Mouse (Mus musculus) mouse trophoblast stem cell (cell line): Measurements from ENCODE around the gene Rdh1.

ENCODE experiments used
- in situ Hi-C, 2 experiments: fragments of 300-500 bp; cut with MseI, MboI; formaldehyde crosslinking; loops; 2 replicates in 1 of 2; 3 replicates in 1 of 2; pipeline ENCODE4 v1.15.1; 2025

Gene Rdh1

DNA sequence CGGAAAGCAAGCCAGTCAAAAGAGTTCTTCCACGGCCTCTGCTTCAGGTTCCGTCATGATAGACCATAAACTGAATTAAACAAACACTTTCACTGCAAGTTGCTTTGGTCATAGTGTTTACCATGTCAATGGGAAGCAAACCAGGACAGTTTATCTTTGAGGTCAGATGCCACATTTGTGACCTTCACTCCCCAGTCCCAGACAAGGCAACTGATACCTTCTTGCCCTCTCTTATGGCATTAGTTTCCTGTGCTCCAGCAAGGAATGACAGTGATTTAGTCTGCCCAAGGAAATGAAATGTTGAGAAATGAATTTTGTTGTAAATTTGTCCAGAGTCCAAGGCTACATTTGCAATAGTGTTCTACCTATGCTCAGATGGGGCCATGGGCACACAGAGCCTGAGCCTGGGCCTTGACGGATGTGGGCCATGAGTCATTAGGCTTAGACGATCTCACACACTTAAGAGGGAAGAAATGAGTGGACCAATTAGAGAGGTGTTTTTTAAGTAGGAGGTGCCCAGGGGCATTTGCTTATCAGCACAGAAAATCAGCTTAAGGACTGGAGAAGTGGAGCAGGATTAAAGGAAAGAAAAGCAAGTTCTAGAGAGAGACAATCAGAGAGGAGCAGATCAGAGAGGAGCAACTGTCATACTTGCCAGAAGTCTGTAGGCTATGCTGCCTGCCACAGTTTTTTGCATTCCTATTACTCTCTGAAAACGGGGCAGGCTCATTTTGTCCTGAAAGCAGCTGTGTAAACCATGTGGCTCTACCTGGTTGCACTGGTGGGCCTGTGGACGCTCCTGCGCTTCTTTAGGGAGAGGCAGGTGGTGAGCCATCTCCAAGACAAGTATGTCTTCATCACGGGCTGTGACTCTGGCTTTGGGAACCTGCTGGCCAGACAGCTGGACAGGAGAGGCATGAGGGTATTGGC lies at the start of gene Rdh1, which contains the start of gene Rdh16f1:
Gene Rdh1 (plus strand): TSS at position 541 of the 930 bp plus-strand sequence.
Gene Rdh16f1 (plus strand): TSS at position 607 of the 930 bp plus-strand sequence.
- in situ Hi-C loops = no loop called here

DNA sequence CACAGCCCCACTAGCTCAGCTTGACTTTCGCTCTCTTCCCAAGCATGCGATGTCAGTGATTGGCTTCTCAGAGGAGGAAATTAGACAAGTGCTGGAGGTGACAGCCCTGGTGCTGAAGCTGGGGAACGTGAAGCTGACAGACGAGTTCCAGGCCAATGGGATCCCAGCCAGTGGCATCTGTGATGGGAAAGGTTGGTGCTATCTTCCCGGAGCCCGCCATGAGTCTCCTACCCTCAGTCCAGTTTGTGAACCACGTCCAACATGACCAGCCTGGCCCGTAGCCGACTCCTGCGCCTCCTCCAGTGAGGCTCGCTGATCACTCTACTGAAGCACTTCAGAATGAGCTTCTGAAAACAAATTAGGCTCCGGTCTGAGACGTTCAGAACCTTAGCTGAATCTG lies 49.2 kb upstream of the Rdh1 start:
- in situ Hi-C loops = no loop called here

DNA sequence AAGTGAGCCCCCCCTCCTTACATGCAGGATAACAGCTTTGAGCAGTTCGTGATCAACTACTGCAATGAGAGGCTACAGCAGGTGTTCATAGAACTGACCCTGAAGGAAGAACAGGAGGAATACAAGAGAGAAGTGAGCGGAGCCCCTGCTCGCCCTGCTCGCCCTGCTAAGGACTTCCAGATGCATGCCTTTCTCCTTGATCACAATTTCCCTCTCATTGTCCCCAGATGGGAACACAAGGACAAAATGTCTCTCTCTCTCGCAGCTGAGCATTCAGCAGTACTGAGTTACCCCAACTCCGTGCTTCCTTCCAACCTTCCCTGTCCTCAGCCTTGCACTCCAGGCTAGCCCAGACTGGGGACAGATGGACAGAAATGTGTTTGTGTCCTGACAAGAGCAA lies 46.8 kb upstream of the Rdh1 start:
- in situ Hi-C loops = no loop called here

DNA sequence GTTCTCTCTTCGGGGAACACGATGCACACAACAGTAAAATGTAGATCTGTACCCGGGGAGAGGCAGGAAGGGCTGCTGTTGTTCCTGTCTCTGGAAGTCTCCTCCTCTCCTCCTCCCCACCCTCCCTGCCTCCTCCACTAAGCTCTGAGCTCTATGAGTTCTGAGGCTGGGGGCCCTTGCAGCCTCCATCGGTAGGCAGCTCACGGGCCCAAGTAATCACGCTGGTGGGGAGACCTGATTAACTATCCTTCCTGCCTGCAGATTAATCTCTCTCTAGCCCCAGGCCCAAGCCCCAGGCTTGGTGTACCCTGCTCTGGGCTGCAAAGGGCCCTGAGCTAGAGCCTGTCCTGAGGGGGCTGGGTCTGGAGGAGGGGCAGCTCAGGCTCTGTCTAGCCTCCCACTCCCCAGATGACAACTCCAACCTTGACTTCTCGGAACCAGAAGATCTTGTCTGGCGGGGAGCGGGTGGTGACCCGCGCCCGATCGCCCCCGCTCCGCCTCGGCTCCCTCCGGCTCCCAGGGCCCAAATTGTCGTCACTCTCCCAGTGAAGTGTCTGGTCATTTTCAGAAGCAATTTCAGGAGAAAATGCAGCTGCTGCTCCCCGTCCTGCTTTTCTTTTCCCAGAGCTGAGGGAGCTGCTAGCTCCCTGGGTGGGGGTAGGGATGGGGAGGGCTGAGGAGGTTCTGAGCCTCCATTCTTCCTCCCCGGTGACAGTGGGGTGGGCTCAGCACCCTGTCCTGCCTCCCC lies 37.7 kb upstream of the Rdh1 start:
- in situ Hi-C loops = no loop called here

DNA sequence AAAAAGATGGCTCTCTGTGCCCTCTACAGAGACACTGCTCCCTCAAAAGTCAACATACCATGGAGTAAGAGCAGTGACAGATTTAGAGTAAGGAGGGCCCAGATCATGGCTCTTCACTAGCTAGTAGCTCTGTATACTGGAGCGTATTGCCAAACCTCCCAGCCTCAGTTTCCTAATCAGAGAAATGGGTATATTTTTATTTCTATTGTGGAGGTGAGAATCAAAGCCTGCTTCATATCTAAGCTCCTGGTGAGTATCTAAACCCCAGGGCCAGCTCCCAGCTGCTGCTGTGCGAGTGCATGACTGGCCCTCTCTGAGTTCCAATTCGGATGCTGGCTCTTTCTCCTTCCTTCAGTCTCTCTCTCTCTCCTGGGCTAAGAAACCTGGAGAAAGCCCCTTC lies 35.3 kb upstream of the Rdh1 start, which contains the start of gene Tac2:
Gene Tac2 (plus strand): TSS at position 301 of the 400 bp plus-strand sequence.
- in situ Hi-C loops = no loop called here

DNA sequence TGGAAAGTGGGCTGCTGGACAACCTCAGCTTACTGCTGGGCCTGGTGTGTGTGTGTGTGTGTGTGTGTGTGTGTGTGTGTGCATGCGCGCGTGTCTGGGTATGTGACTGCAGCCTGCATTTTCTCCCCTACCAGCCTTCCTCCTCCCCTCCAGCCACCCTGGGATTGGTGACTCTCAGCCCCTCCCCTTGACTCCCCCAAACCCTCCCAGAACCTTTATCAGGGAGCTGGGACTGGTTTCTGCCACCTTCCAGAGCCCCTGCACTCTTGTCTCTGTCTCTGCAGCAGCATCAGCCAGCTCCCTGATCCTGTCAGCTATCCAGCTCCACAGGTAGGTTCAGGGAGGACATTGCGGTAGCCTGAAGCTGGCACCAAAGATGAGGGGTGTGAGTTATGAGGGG lies 34.4 kb upstream of the Rdh1 start:
- in situ Hi-C loops = loop anchor here in 1 of 2 experiments (5.0 kb wide), 1 partner anchor 33 kb away; no protein-coding TSS in a partner anchor

DNA sequence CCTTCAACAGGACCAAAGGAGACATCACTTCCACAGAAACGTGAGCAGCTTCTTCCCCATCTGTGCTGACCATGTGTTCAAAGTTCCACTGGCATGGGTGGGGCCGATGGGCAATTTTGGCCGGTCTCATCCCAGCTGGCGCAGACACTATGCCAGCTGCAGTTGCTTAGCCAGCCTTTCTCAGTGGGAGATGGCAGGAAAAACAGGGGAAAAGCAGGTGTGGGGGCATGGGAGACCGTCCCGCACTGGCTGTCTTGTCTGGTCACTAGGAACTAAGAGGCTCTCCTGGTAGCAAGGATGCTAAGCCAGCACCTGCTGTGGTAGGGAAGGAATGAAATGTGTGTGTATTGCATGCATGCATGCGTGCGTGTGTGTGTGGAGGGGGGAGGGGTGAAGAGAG lies 31.1 kb upstream of the Rdh1 start:
- in situ Hi-C loops = loop anchor here in 1 of 2 experiments (5.0 kb wide), 1 partner anchor 36 kb away; no protein-coding TSS in a partner anchor

DNA sequence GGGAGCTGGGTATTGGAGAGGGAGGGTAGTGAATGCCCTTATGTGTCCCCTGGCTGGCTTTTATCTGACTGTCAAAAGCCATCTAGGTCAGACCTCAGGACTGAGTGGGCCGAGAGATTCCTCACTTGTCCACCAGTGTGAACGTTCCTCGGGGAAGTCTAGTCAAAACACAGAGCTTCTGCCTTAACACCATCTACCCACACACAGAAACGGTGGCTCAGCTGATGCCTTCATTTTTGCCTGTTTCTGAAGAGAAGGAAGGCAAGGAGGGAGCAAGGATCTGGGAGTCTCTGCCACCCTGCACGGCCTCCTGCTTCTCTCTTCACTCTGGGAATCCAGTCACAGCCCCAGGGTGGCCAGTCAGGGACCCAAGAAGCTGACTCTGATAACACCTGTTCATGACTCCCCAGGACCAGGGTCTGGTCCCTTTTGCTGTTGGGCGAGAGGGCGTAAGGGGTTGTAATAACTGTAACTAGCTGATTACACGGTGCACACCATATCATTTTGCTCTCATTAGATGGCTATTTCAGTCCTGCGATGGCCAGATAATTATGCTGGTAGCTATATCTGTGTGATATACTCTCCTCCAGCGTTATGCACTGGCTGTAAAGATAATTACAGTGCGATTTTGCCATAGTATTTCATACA lies 29.1 kb upstream of the Rdh1 start:
- in situ Hi-C loops = loop anchor here in 1 of 2 experiments (5.0 kb wide), 2 partner anchors 33 to 88 kb away; partner anchors contain the start of gene Stat6

DNA sequence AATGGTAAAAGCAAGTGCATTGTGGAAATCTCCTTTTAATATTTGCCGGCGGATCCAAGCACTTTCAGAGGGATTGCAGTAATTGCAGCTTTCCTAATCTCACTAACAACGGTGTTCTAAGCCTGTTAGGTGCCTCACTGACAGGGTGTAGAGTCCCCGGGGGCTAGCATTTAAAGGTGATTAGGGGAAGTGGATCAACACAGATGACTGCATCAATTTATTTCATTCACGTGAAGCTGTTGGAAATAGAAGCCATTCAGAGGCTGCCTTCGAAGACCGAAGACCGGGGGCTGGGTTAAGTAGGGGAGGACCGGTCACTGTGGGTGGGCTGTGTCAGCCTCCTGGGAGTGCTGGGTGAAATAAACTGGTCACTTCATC lies 28.6 kb upstream of the Rdh1 start:
- in situ Hi-C loops = loop anchor here in 1 of 2 experiments (5.0 kb wide), 2 partner anchors 34 to 89 kb away; partner anchors contain the start of gene Stat6

DNA sequence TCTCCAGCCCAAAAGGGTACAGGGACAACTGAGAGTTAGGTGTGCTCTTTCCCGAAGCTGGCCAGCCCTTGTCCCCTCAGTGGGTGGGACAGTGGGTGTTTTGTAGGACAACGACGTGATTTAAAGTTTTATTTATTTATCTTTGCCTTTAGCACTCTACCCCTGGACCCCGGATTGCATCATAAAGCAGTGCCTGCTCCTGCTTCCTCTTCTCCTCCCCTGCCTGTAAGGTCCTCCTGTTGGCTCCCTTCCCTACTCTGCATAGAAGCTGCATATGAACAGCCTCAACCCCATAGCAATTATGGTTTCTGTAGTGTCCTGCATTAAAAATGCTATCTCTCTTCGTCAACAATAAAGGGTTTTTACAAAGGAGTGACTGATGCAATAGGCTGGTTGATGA lies 28.1 kb upstream of the Rdh1 start:
- in situ Hi-C loops = loop anchor here in 1 of 2 experiments (5.0 kb wide), 2 partner anchors 34 to 89 kb away; partner anchors contain the start of gene Stat6

DNA sequence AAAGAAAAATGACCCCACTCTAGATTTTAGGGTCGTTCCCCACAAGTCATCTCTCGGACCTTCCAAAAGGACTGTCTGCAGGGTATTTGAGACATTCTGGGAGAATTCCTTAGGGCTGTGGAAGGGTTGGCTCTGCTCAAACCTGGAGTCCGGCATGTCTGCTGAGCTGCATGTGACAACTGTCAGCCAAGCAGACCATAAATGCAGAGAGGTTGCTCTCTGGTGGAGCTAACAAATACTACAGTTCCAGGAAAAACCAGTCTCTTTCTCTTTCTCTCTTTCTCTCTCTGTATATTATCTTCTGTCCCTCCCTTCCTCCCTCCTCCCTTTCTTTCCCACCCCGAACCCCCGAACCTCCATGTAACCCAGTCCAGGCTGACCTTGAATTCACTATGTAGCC lies 25.1 kb upstream of the Rdh1 start:
- in situ Hi-C loops = loop anchor here in 1 of 2 experiments (5.0 kb wide), 2 partner anchors 37 to 92 kb away; partner anchors contain the start of gene Stat6

DNA sequence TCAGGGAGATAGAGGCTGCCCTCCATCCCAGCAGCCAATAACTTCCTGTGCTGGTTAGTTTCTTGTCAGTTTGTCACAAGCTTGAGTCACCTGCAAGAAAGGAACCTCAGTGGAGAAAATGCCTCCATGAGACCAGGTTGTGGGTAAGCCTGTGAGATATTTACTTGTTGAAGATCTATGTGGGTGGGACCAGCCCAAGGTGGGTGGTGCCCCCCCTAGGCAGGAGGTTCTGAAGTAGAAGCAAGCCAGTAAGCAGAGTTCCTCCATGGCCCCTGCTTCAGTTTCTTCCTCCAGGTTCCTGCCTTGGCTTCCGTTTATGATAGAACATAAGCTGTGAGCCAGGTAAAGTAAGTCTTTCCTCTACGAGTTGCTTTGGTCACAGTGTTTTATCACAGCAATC lies 23.3 kb upstream of the Rdh1 start:
- in situ Hi-C loops = loop anchor here in 1 of 2 experiments (5.0 kb wide), 1 partner anchor 201 kb away; no protein-coding TSS in a partner anchor

DNA sequence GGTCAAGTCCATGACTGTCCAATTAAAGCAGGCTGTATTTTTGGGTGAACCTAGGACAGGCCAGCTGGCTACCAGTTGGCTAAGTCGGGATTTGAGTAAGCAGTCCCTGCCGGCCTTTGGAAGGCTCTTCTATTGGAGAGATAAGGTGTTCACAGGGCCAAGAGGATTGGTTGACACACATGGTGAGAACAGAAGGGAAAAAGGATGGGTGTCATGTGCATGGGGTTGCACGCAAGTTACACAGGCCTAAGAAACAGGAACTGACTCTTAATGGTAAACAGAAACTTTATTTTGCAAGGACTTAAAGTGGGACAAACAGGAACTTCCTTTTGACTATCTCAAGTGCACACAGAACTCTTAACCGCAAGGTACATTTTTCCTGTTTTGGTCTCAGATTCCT lies 22.6 kb upstream of the Rdh1 start:
- in situ Hi-C loops = loop anchor here in 1 of 2 experiments (5.0 kb wide), 1 partner anchor 200 kb away; no protein-coding TSS in a partner anchor

DNA sequence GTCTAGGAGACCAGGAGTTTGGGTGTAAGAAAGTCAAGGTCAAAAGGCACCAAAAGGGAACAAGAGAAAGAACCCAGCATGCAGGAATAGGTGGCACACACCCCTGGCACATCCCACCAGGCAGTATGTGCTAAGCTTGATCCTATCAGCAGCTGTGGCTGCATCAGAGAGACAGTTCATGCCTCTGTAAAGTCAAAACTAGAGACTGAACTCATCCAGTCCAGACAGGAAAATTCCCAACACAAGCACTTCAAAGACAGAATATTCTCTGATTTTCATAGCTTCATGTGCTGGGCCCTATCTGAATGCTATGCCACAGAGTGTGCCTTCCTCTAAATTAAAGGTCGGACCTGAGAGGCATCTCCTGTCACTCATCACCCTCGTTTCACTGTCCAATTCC lies 22.0 kb upstream of the Rdh1 start:
- in situ Hi-C loops = loop anchor here in 1 of 2 experiments (5.0 kb wide), 1 partner anchor 200 kb away; no protein-coding TSS in a partner anchor

DNA sequence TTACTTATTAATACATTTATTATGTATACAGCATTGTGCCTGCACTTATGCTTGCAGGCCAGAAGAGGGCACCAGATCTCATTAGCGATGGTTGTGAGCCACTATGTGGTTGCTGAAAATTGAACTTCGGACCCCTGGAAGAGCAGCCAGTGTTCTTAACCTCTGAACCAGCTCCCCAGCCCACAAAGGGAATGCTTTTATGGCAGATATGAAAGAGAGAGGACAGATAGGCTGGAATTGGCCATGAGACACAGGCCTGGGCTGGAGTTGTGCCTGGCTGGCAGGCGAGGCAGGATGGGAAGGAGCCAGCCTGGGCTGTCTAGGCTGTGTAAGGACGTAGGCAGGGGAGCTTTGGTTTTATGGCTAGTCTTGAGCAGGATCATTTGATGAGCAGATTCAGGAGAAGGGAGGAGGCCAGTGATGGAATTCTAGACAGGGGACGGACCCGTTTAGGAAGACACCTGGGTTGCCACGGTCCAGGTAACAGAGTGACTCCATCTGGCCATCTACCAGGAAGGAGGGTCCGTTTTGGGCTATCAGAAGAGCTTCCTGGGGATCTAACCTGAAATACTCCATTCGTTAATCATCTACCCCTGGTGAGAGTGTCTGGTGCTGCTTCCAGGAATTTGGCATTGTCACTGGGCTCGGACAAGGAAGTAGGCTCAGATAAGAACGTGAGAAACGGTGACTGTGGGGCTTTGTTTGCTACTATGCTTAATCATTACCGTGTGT lies 21.2 kb upstream of the Rdh1 start:
- in situ Hi-C loops = loop anchor here in 1 of 2 experiments (5.0 kb wide), 1 partner anchor 199 kb away; no protein-coding TSS in a partner anchor

DNA sequence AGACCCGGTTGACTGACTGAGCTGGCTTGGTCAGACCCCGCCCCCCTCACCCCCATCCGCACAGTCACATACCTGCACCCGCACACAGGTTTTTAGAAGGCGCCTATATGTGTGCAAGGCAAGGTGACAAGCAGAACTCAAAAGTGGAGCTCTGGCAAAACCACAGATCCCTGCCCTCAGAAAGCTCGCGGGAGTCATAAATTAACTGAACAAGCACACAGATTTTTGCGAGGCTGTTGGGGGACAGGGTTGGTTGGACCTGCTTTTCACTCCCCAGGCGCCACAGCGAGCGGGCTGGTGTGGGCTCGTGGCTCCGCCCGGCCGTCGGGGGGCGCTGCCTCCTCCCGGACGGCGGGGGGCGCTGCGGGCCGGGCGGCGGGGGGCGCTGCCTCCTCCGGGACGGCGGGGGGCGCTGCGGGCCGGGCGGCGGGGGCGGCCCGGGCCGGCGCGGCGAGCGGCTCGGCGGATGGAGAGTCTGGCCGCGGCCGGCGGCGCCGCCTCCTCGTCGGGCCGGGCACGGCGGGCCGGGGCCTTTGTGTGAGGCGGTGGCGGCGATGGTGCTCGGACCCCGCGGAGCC lies 20.3 kb upstream of the Rdh1 start, which contains the start of gene Zbtb39:
Gene Zbtb39 (plus strand): TSS at position 456 of the 578 bp plus-strand sequence.
- in situ Hi-C loops = loop anchor here in 1 of 2 experiments (5.0 kb wide), 1 partner anchor 198 kb away; no protein-coding TSS in a partner anchor

DNA sequence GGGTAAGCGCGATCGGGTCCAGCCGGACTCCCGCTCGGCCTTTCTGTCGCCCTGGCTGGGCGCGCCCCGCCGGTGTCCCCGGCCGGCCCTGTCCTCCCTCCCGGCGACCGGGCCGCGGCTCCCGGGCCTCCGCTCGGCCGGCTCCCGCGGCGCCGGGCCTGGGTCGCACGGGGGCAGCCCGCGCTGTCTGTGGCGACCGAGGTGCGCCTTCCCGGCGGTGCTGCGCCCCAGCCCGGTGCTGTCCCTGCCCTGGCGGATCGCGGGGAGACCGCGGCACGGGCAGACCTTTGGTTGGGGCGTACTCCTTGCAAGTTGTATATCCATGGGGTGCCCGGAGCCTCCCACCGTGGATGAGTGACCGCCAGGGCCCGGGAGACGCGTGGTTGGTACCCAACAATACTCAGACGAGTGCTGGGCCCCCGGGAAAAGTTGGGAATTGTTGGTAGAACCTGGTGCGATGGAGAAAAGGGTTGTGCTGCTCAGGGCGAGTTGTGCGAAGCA lies 19.8 kb upstream of the Rdh1 start:
- in situ Hi-C loops = loop anchor here in 1 of 2 experiments (5.0 kb wide), 1 partner anchor 198 kb away; no protein-coding TSS in a partner anchor

DNA sequence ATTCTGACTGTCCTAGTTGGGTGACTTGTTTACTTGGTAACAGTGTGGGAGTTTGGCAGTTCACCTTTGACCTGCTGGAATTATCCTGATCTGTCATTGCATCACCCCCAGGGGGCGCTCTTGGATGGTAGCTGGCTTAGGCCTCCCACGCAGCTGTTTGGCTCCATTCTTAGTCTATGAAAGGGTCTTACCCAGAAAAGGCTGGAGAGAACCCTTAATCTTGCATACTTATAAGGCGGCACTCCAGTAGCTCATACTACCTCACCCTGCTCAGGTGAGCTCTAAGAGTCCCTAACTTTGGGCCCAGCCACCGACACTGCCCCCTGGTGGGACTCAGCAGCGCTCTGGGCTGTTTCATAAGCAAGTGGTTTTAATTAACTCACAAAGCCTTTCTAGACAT lies 14.9 kb upstream of the Rdh1 start:
- in situ Hi-C loops = loop anchor here in 1 of 2 experiments (5.0 kb wide), 1 partner anchor 193 kb away; no protein-coding TSS in a partner anchor

DNA sequence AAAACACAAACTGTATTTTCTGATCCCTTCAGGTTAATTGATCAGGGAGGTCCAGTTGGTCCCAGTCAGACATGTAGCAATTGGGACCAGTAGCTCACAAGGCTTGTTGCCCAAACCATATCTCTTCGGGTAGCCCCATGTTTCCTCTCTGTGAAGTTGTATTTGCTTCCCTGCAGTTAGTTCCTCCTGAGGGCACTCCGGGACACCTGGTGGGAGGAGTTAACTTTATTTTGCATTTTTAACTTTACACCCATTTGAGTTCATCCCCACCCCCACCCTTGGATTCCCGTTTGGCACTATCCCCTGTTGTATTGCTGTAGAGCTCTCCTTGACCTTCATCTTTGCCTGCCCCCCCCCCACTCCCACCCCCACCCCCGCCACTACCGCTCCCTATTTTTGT lies 13.6 kb upstream of the Rdh1 start:
- in situ Hi-C loops = loop anchor here in 1 of 2 experiments (5.0 kb wide), 1 partner anchor 191 kb away; no protein-coding TSS in a partner anchor
